Mouse (Mus musculus) Muller cell, postnatal 12 days (primary cell): Measurements from ENCODE around the gene Ly6g6c.
"Not testable (repeated sequence)": the region's sequence is repeated elsewhere in the genome, so short reads cannot be mapped to it uniquely, and the experiment has no call there.

Experiments used
- DNase-seq: peaks from one replicate; pipeline ENCODE4 v3.0.0-alpha.2; 2015; ENCODE audit errors: inconsistent ontology term

The Ly6g6c gene

DNA sequence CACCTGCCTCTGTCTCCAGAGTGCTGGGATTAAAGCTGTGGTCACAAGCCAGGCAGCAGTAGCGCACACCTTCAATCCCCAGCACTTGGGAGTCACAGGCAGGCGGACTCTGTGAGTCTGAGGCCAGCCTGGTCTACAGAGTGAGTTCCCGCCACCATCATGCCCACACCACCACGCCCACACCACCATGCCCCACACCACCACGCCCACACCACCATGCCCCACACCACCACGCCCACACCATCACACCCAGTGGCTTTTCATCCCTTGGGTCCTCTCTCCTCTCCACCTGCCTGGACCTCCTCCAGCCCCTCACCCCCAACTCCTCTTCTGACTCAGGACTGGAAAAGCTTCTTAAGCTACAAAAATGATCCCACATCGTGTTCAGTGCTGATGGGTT is 33.3 kb upstream of the Ly6g6c start:
- no peak for DNase-seq

DNA sequence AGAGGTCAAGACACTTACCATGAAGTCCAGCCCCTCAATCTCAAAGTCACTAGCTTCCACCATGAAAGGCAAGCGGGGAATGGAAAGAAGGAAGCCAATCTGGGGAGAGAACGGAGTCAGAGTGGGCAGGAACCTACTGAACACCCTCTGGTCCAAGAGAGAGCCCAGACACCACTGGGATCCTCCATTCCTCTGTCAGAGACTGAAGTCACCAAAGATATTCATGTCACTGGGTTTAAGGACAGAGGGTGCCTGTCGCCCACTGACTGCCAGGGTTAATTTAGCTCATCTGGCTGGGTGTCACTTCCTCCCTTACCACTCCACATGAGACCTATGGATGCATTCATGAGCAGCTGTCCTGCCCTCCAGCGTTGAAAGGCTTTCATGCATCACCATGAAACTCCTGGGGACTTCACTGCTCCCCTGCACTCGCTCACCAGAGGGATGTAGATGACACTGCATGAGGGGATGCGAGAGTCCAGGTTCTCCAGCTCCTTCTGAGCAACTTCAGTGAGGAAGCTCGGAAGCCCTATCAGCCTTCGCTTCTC is 32.8 kb upstream of the Ly6g6c start:
- no peak for DNase-seq

DNA sequence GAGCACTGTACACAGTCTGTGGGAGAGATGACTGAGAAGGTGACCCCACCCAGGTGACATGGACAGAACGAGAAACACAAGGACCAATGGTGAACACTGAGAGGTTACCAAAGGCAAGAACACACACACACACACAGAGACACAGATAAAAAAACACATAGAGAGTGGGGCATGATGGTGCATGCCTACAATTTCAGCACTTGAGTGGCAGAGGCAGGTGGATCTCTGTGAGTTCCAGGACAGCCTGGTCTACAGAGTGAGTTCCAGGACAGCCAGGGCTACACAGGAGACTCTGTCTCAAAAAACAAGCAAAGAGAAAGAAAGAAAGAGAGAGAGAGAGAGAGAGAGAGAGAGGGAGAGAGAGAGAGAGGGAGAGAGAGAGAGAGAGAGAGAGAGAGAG is 31.5 kb upstream of the Ly6g6c start:
- DNase-seq, result not testable (repeated sequence)

DNA sequence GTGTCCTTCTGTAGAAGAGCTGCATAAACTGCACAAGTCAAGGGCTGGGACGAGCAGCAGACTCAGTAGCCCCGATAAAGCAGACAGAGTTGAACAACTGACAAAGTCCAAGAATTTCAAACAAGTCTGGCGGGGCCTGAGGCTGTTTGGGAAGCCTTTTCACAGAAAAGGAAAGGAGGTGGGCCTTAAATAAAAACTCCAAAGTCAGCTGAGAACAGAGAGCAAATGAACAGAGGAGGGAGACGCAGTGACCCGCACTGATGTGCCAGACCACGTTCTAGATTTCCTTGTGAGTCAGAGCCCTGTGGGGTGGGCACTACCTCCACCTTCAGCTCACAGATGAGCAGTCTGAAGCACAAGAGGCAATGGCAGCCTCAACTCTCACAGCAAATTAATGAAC is 30.3 kb upstream of the Ly6g6c start:
- DNase-seq, result no peak

DNA sequence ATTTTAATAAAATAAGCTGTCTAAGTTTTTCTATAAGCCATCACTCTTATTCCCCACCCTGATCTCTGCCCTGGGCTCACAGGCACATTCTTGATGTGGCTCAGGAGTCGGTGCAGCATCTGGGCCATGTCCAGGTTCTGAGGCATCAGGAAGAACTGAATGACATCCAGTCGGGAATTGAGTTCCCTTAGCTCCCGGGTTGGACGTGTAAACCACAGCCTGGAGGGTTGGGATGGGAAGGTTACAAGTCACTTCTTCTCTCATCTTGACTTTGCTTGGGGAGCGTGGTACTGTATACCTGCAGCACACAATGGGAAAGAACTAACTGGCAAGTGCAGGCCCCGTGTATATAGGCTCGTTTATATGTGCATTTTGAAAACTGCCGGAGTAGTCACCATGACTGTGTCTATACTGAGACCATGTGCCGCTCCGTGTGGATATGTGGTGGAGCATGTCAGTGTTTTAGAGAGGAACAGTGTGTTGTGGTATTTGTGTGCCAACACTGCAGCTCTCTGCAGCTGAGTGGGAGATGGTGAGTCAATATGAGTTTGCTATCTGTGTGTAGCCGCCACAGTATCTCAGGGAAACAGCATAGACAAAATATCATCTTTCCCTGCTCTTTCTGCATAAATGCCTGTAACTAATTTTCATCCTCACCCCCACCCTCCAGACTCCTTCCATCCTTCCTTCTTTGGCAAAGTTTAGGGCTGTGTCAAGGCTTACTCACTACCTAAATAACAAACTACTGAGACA is 25.9 kb upstream of the Ly6g6c start:
- no peak for DNase-seq

DNA sequence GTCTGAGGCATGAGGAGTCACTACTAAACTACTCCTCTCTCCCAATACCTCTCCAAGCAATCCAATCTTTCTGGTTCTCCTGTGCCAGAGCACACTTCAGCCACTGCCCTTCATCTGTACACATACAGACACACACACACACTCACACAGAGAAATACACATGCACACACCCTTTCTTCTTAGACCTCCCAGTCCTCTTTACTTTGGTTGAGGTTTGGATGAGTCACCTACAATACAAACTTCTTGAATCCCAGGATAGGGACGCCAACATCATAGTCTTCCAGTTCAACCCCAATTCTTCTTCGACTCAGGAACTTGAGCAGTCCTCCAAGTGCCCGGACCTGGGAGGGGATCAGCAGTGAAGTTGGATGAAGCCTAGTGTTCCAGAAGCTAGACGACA is 21.4 kb upstream of the Ly6g6c start:
- no peak for DNase-seq

DNA sequence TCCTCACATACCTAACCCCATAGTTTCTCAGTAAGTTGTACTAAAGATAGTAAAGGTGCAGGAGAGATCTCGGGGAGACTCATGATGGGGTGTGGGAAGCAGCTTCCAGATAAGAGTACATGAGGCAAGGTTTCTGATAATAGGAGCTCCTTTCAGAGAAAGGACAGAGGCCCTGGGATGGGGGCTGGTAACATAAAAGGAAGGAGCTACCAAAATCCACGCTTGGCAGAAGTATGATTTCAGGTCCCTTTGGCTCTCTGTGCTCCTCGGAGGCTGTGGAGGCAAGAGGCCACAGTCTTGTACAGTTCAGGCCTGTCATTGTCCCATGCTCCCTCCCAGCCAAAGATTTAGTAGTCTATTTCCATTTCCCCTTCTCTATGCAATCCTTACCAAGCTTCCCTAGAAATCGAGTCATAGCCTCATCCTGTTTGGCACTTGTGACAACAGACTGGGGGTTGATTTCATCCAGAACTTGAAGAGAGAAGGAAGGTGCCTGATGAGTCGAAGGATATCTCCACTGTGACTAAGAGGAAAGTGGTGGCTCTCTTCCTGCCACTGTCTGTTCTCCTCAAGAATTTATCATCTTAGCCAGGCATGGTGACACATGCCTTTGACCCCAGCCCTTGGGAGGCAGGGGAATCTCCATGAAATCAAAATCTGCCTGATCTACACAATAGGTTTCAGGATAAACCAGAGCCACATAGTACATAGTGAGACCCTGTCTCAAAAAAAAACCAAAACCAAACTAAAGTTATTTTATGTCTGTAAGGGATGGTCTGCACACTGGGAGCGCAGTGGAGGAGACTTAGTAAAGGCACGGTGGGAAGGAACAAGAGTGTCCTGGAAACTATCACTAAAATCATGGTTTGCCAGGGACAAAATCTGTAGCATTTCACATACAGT is 20.0 kb upstream of the Ly6g6c start:
- peak; percentile 71 for DNase-seq

DNA sequence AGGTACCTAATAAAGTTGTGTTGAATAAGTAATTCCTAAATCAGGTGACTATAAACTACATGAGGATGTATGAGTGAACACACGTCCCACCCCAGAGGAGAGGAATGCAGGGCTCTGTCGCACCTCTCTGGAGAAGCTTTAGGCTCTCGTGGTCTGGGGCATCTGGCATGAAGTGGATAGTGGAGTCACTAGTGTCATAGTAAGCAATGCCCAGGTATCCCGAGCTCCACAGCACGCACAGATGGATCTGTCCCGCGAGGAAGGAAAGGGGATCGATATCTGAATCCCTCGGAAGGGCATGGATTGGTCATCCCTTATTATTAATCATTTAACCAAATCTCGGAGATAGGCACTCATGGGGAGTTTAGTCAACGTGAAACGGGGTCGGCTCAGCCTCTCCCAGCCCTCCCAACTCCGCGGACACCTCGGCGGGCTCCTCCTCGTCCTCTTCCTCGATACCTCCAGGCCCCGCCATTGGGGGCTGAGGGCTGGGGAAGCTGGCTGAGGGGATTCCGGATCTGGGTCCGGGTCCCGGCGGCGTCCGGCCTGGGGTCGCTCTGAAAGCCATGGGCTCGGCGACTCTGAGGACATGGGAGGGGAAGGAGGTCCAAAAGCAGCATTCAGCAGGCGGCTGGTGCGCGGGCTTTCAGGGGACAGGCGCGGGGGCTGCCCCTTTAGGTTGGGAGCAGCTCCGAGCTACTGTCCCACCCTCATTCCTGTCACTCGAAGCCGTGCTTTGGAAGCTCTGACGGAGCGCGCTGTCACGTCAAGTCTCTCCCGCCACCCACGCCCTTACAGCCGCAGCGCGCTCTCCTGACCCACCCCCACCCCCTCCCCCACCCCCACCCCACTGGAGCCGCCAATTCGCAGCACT is 19.1 kb upstream of the Ly6g6c start:
- no peak for DNase-seq

DNA sequence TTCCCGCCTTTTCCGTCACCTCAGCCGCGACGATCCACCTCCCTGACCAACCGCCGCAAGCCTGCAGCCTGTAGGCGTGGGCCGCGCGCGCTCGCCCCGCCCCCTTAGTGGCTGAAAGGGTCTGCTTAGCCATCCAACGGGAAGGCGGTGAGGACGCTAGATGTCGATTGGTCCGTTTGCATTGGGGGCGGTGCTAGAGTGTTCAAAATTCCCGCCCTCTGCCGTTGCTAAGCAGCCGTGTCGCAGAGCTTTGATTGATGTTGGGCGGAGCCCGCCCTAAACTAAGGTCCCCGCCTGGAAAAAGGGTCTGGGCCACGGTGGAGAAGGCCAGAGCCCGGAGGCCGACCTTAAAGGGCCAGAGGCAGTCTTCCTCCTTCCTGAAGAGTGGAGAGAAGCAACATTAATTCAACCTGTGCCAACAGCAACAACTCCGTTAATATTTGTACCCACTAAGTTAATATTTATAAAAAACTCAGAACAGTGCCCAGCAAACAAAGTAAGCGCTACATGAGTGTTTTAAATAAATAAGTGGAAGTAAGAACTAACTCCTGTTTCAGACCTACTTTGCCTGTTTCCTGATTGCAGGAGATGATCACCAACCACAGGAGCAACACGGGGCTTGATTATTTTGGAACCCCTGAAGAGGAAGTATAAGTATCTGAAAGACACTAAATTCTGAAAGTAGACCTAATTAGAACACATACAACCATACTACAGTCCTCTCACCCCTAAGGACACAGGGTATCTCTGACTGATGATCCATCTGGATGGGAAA is 18.3 kb upstream of the Ly6g6c start, which contains the start of gene Msh5:
Msh5 (minus strand) TSS at position 65 of the 775 bp plus-strand sequence.
- peak; percentile 100 for DNase-seq

DNA sequence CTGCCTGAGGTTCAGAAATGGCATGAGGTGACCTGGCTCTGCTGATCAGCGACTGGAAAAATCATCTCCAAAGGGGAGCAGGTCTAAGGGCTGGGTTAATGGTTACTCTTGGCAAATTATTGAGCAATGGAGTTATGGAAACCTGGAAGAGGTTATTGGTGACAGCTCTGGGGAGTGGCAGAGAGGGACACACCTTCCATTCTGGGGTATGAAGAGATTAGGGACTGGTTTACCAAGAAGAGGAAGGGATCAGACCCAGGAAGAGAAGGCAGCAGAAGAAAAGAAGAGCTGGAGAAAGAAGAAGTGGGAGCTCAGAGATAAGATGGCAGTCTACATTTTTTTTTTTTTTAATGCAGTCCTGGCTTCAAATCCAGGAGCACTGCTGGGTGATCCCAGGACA is 17.5 kb upstream of the Ly6g6c start:
- no peak for DNase-seq

DNA sequence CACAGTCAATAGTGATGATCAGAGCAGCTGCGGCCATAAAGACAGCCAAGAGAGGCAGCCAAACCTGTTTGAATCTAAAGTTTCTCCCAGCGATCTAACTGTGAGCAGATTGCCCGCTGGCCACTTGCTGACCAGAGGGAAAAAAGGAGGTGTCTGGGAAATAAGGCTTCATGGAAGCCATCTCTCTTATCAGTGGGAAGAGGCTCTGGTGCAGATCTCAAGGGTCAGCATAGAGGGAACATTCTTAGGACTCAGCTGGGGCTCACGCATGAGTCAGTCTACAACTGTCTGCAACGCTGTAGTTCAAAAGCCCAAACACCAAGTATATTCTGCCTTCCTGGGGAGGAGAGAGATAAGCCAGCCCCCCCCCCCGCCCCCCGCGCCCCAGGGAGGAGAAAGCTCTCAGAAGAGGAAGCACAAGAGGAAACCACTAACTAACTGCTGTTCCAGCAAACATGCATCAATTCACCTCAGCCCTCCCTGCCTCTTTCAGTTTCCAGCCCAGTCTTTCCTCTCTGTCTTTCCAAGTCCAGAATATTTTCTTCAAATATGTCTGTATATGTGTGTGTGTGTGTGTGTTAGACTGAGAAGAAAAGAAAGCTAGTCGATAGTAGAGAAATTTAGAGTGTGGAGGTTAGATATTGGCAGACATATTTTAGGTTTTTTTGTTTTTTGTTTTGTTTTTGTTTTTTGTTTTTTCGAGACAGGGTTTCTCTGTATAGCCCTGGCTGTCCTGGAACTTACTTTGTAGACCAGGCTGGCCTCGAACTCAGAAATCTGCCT is 16.8 kb upstream of the Ly6g6c start:
- no peak for DNase-seq

DNA sequence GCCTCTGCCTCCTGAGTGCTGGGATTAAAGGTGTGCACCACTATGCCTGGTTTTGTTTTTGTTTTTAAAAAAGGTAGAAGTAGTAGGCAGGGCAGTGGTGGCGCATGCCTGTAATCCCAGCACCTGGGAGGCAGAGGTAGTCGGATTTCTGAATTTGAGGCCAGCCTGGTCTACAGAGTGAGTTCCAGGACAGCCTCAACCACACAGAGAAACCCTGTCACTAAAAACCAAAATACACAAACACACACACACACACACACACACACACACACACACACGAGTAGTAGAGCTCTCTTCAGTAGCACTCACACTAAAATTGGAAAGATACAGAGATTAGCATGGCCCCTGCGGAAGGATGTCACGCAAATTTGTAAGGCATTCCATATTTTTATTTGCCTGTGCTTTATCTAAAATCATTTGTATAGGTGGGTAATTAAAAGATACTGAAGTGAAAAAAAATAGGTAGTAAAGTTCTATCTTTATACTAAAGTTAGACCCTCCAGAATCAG is 16.2 kb upstream of the Ly6g6c start:
- no peak for DNase-seq

DNA sequence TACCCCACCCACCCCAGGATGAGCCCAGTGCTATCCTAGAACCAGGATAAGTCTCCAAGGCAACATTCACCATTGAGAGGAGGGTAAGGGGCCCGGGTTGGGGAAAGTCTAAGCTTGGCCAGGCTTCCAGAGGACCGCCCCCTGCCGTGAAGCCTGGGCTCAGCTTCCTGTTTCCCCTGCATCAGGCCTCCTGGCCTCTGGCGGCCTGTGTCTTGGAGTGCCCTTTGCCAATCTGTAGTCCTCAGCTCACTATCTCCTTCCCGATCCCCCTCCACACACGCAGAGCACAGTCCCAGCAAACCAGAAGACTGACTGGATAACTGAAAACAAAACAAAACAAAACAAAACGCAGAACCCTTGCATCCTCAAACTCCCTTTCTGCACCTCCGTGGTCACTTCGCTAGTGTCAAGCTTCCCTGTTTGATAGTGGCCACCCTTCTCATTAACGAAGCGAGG is 15.6 kb upstream of the Ly6g6c start, which contains the start of gene Clic1:
Clic1 (plus strand) TSS at position 406 of the 456 bp plus-strand sequence.
- DNase-seq, result peak; percentile 67

DNA sequence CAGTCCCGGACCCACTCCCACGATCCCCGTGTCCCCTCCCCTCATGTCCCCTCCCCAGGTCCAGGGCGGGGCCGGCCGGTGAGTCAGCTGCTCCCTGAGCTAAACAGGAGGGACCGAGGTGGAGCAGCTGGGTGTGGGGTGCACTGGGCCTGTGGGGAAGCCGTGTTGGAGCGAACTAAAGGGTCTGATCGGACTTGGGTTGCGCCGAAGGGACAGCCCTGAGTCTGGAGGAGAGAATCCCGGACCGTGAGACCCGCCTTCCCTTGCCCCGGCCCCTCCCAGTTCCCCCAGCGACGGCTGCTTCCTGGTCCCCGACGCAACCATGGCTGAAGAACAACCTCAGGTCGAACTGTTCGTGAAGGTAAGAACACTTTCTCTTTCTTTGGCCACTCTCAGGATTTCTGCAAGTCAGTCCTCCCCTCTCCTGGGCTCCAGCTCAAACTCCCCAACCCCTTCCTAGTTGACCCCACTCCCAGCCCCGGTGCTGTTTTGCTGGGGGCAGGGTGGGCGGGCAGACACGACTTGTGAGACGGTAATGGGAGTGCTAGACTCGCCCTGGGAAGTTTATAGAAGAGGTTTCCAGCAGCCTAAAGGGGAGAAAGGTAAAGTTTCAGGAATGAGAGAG is 14.9 kb upstream of the Ly6g6c start:
- peak; percentile 80 for DNase-seq

DNA sequence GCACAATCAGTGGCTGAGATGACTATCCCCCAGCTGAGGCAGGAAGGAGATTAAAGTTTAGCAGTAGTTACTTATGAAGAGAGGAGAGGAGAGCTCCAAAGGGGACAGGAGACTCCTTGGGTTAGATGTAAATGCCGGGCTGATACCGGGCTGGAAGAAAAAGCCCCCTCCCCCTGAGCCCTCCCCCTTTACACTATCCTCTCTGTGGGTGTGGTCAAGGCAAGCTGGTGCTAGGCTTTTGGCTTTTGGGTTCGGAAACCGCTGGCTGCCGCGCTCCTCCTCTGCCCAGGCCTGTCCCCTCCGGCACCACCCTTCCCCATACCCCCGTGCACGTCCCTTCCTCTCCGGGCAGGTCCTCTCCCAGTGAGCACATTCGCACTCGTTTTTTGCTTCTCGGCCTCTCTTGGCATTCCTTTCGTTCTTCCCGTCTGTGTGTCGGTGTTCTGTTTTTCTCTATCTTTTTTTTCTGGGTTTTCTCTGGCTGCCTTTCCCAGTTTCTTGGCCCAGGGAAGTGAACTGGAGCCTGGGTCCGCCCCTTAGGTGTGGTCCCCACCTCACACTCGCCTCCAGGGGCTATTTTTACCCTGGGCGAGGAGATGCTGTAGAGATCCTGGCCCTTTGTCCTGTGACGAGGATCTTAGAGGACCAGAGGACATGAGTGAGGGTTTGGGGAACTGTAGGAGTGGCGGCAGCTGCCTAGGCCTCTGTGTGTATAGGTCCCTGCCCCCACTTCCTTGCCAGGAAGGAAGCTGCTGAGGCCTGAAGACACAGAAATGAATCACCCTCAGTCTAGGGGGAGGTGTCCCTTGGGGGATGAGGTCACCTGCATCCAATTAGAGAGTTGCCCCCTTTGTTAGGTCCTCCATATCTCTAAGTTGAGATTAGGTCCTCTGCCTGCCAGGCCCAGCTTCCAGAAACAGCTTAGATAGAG is 13.8 kb upstream of the Ly6g6c start:
- DNase-seq, result peak; percentile 95

DNA sequence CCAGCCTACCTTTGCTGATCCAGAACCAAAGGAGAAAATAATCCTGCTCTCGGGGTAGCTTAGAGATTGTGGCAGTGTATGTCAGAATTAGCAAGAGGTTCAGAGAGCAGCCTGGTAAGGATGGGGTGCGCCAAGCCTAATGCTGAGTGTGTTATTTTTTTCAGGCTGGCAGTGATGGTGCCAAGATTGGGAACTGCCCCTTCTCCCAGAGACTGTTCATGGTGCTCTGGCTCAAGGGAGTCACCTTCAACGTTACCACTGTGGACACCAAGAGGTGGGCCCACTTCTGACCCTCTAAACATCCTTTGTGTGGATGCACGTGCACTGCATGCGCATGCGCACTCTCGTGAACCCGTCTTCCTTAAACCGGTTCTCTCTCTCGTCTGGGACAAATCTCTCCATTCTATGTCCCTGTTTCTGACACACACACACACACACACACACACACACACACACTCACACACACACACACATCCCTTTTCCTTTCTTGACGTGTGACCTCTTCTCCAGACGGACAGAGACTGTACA is 12.9 kb upstream of the Ly6g6c start:
- no peak for DNase-seq

DNA sequence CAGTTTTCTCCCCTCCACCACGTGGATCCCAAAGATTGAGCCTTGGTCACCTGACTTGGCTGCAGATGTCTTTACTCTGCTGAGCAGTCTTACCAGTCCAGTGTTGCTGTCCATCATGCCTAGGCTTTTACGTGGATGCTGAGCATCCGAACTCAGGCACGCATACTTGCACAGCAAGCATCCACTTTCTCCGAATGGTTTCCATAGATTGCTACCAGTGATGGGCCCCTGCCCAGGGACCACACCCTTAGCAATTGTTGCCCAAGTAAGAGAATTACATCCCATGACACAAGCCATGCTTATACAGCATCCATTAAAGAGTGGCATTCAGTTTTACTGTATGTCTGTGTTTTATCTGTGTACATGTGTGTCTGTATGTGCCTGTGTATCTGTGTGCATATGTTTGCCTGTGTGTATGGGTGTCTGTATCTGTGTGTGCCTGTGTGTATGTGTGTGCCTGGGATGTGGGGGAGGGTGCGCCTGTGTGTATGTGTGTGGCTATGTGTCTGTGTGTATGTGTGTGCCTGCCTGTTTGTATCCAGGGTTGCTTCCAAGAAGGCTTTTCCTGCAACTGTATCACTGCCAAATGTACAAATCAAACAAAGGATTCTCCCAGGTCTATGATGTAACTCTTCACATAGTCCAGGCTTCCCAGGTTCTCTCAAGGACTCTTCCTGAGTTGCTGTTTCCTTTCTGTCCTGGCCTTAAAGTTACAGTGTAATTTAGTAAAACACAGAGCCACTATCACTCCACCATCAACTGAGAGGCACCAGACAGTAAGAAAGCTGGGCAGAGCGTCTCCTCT is 9.3 kb upstream of the Ly6g6c start:
- DNase-seq, result no peak
